Mouse (Mus musculus): ENCODE results near the gene Prr22. TPM values are rescaled to one million over a fixed set of nuclear protein-coding genes. Genes with fewer than 3 reads are reported as not detected.

Prr22 gene
- polyA plus RNA-seq, 1 experiment, result 1.9 TPM

DNA sequence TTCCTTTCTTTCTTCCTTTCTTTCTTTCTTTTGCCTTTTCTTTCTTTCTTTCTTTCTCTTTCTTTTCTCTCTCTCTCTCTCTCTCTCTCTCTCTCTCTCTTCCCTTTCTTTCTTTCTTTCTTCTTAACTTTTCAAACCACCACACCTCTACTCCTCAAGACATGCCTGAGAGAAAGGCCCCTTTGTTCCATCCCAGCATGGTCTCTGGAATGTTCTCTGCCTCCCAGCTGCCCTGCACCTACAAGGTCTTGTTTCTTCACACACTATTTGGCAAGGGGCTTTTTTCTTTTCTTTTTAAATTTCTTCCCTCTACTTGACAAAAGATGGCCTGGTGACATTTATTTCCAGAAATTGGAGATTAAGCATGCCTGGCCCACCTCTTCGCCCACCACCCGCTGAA is 40.4 kb upstream of the Prr22 start:
- DNase-seq, result no peak
- Histone ChIP-seq H3K27me3 (replicated peaks; ENCODE audit: control insufficient read depth, insufficient read depth, low read length) (no peaks in the 10 kb centered on the region), H3K4me3 (ENCODE audit: insufficient read depth, low read depth, low read length) (no peak overlapping the region), H3K36me3 (ENCODE audit: control insufficient read depth, insufficient read depth, low read length) (no peaks in the 10 kb centered on the region), H3K27ac (ENCODE audit: insufficient read depth, low read depth, low read length) (no peak overlapping the region), H3K4me1 (ENCODE audit: control insufficient read depth, insufficient read depth, low read length) (no peaks in the 10 kb centered on the region)
- no peak for TF ChIP-seq CTCF (conservative IDR thresholded peaks at IDR 0.05; ENCODE audit: insufficient read depth, insufficient read length, low read depth, low read length)
- no peak for TF ChIP-seq POLR2A (IDR thresholded peaks at IDR 0.05; ENCODE audit: low read depth, low read length)
- WGBS, result 72% methylated on average over 2 of the region's 2 CpGs

DNA sequence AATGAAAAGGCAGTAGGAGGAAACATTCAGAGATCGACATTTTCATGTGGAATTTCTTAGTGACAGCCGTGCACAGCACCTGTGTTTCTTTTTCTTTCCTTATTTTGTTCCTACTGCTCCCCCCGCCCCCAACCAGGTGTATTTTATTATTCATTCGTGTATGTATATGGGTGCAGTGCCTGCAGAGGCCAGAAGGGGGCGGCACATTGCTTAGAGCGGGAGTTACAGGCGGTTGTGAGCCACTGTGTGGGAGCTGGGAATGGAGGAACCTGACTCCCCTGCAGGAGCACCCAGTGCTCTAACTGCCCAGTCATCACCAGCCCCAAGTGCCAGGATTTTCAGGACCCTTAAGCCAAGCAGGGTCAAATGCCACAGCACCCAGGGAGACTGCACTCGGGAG is 33.5 kb upstream of the Prr22 start:
- Histone ChIP-seq H3K4me3 (ENCODE audit: insufficient read depth, low read depth, low read length) (no peak overlapping the region), H3K4me1 (ENCODE audit: control insufficient read depth, insufficient read depth, low read length) (no peaks in the 10 kb centered on the region), H3K27me3 (replicated peaks; ENCODE audit: control insufficient read depth, insufficient read depth, low read length) (no peaks in the 10 kb centered on the region), H3K36me3 (ENCODE audit: control insufficient read depth, insufficient read depth, low read length) (no peaks in the 10 kb centered on the region), H3K27ac (ENCODE audit: insufficient read depth, low read depth, low read length) (no peak overlapping the region)
- 45% methylated on average over 8 of the region's 8 CpGs for WGBS
- DNase-seq, result no peak
- TF ChIP-seq POLR2A (IDR thresholded peaks at IDR 0.05; ENCODE audit: low read depth, low read length) (no peak), CTCF (conservative IDR thresholded peaks at IDR 0.05; ENCODE audit: insufficient read depth, insufficient read length, low read depth, low read length) (peak; percentile 37)

DNA sequence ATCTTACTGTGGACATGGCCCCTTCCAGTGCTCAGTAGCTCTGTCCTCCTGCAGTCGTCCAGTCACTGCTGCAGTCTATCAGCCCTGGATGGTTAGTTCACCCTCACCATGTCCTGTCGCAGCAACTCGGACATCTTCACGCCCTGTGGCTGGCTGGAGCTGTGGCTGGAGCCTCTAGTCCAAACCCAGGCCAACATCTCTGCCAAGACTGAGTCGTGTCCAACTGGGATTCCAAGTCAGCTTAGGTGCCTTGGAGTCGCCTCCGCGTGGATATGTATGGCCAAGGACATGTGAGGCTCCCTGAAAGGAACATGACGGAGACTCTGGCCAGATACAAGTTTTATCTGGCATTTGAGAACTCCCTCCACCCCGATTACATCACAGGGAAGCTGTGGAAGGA is 31.8 kb upstream of the Prr22 start:
- H3K36me3 ChIP-seq (ENCODE audit: control insufficient read depth, insufficient read depth, low read length), result no peaks in the 10 kb centered on the region
- H3K27me3 ChIP-seq (replicated peaks; ENCODE audit: control insufficient read depth, insufficient read depth, low read length), result no peaks in the 10 kb centered on the region
- no peaks in the 10 kb centered on the region for H3K4me1 ChIP-seq (ENCODE audit: control insufficient read depth, insufficient read depth, low read length)
- H3K4me3 ChIP-seq (ENCODE audit: insufficient read depth, low read depth, low read length), result no peak overlapping the region
- no peak for DNase-seq
- H3K27ac ChIP-seq (ENCODE audit: insufficient read depth, low read depth, low read length), result no peak overlapping the region
- no peak for TF ChIP-seq POLR2A (IDR thresholded peaks at IDR 0.05; ENCODE audit: low read depth, low read length)
- TF ChIP-seq CTCF (conservative IDR thresholded peaks at IDR 0.05; ENCODE audit: insufficient read depth, insufficient read length, low read depth, low read length), result no peak
- 81% methylated on average over 10 of the region's 10 CpGs for WGBS

DNA sequence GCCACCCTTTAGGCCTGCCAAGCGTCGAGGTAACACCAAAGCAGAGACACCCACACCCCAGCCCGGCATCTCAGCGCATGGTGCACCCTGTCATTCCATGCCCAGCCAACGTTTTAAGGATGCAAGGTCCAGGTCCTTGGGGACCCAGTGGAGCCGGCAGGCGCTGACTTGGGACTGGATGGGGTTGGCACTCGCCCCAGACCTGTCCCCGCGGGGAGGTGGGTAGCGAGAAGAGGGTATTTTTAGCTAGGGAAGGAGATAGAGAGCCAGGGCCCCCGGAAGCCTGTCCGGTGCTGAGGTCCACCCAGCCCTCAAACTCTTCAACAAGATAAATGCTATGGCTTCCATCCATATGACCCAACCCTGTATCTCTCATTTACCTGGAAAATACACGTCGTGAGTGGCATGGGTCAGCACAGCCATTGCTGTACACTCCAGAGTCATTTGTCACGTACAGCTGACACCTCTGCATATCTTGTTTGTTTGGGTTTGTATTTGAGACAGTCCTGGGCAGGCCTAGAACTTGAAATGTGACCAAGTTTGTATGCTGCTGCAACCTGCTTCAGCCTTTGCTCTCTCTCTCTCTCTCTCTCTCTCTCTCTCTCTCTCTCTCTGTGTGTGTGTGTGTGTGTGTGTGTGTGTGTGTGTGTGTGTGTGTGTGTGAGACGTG is 29.8 kb upstream of the Prr22 start:
- H3K27ac ChIP-seq (ENCODE audit: insufficient read depth, low read depth, low read length), result no peak overlapping the region
- no peaks in the 10 kb centered on the region for H3K36me3 ChIP-seq (ENCODE audit: control insufficient read depth, insufficient read depth, low read length)
- no peaks in the 10 kb centered on the region for H3K27me3 ChIP-seq (replicated peaks; ENCODE audit: control insufficient read depth, insufficient read depth, low read length)
- no peak overlapping the region for H3K4me3 ChIP-seq (ENCODE audit: insufficient read depth, low read depth, low read length)
- no peaks in the 10 kb centered on the region for H3K4me1 ChIP-seq (ENCODE audit: control insufficient read depth, insufficient read depth, low read length)
- DNase-seq, result no peak
- WGBS, result 82% methylated on average over 16 of the region's 17 CpGs
- no peak for TF ChIP-seq POLR2A (IDR thresholded peaks at IDR 0.05; ENCODE audit: low read depth, low read length)
- TF ChIP-seq CTCF (conservative IDR thresholded peaks at IDR 0.05; ENCODE audit: insufficient read depth, insufficient read length, low read depth, low read length), result no peak

DNA sequence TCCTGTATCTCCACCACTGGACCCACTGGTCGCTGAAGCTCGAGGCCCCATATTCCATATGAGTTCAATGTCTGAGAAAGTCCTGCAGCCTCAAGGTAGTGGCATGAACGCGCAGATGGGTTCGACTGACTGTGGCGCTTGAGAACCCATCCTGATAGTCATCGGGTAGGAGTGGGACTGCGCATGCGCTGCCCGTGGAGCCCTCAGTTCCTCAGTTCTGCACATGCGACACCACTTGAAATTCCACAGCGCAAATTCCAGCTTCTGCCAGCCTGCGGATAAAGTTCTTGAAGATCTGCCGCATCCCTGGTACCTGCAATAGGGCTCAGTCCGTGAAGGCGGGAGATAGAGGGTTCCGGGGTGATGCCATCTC is 29.3 kb upstream of the Prr22 start:
- Histone ChIP-seq H3K36me3 (ENCODE audit: control insufficient read depth, insufficient read depth, low read length) (no peaks in the 10 kb centered on the region), H3K4me1 (ENCODE audit: control insufficient read depth, insufficient read depth, low read length) (no peaks in the 10 kb centered on the region), H3K4me3 (ENCODE audit: insufficient read depth, low read depth, low read length) (no peak overlapping the region), H3K27ac (ENCODE audit: insufficient read depth, low read depth, low read length) (no peak overlapping the region), H3K27me3 (replicated peaks; ENCODE audit: control insufficient read depth, insufficient read depth, low read length) (no peaks in the 10 kb centered on the region)
- TF ChIP-seq CTCF (conservative IDR thresholded peaks at IDR 0.05; ENCODE audit: insufficient read depth, insufficient read length, low read depth, low read length) (no peak), POLR2A (IDR thresholded peaks at IDR 0.05; ENCODE audit: low read depth, low read length) (no peak)
- 82% methylated on average over 15 of the region's 17 CpGs for WGBS
- no peak for DNase-seq

DNA sequence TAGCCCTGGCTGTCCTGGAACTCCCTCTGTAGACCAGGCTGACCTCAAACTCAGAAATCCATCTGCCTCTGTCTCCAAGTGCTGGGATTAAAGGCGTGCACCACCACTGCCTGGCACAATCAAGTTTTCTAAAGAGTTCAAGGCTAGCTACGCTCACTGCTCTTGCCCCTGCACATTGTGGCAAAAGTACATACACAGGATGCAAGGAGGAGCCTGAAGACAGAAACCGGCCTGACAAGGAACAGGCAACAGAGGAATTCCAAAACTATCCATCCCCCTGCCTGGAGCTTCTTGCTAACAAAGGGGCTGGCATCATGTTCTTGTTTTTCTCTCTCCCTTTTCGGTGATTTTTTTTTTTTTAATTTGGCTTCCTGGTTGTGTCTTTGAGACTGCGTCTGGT is 25.9 kb upstream of the Prr22 start:
- H3K4me3 ChIP-seq (ENCODE audit: insufficient read depth, low read depth, low read length), result no peak overlapping the region
- no peak for TF ChIP-seq POLR2A (IDR thresholded peaks at IDR 0.05; ENCODE audit: low read depth, low read length)
- TF ChIP-seq CTCF (conservative IDR thresholded peaks at IDR 0.05; ENCODE audit: insufficient read depth, insufficient read length, low read depth, low read length), result no peak
- WGBS, result 51% methylated on average over 5 of the region's 5 CpGs
- no peaks in the 10 kb centered on the region for H3K27me3 ChIP-seq (replicated peaks; ENCODE audit: control insufficient read depth, insufficient read depth, low read length)
- no peak for DNase-seq
- H3K36me3 ChIP-seq (ENCODE audit: control insufficient read depth, insufficient read depth, low read length), result no peaks in the 10 kb centered on the region
- no peak overlapping the region for H3K27ac ChIP-seq (ENCODE audit: insufficient read depth, low read depth, low read length)
- no peaks in the 10 kb centered on the region for H3K4me1 ChIP-seq (ENCODE audit: control insufficient read depth, insufficient read depth, low read length)

DNA sequence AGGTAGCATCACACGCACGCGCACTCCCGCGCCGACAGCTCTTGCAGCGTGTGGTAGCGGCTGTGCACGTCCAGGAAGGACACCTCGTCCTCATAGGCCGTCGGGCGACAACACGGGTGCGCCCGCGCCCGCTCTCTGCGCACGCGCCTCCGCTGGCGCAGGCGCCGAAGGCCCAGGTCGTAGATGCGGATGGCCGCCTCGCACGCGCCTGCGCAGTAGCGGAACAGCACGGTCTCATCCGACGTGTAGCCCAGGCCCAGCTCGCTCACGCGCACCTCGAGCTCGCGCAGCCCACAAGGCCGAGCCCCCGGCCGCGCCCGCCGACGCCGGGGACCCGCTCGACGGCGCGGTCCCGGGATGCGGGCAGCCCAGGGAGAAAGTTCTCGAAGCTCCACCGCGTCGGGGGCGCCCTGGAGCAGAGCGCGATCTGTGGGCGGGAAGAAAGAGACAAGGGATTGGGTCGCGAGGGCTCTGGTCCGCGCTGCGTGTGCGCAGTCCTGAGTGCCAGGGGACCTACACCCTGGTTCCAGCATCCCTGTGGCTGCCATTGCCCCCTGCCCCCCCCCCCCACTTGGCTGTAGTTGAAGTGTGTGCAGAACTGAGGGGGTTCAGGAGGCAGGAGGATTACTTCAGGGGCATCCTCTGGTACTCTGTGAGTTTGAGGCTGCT is 18.5 kb upstream of the Prr22 start:
- TF ChIP-seq CTCF (conservative IDR thresholded peaks at IDR 0.05; ENCODE audit: insufficient read depth, insufficient read length, low read depth, low read length), result no peak
- TF ChIP-seq POLR2A (IDR thresholded peaks at IDR 0.05; ENCODE audit: low read depth, low read length), result no peak
- peak overlapping the region; percentile 26; the same call in 1 of the 2 replicates for H3K4me3 ChIP-seq (ENCODE audit: insufficient read depth, low read depth, low read length)
- no peaks in the 10 kb centered on the region for H3K36me3 ChIP-seq (ENCODE audit: control insufficient read depth, insufficient read depth, low read length)
- DNase-seq, result peak; percentile 62
- 32% methylated on average over 71 of the region's 71 CpGs for WGBS
- H3K27ac ChIP-seq (ENCODE audit: insufficient read depth, low read depth, low read length), result no peak overlapping the region
- no peaks in the 10 kb centered on the region for H3K27me3 ChIP-seq (replicated peaks; ENCODE audit: control insufficient read depth, insufficient read depth, low read length)
- no peaks in the 10 kb centered on the region for H3K4me1 ChIP-seq (ENCODE audit: control insufficient read depth, insufficient read depth, low read length)

Data from kidney, adult 2 months (tissue).